Mouse (Mus musculus) megakaryocyte, adult 5-6 weeks (primary cell): Measurements from ENCODE around the gene Itpripl2. TPM values are rescaled to one million over a fixed set of nuclear protein-coding genes. Genes with fewer than 3 reads are reported as not detected.

Source experiments
- ATAC-seq: 2 replicates; pipeline ENCODE4 v1.8.0; 2016; ENCODE audit warnings: mild to moderate bottlenecking, inconsistent platforms; ENCODE audit not compliant: poor library complexity, severe bottlenecking
- total RNA-seq, 2 experiments: library from RNA; stranded (forward) in 1 of 2; stranded (reverse) in 1 of 2; fragments of 153-499, 151-499 nt in 1 of 2; fragments of 221-1000, 200-1000 nt in 1 of 2; gene quantifications; 2 replicates each; pipeline versions ENCODE4 v1.2.3 to v1.2.4; 2015 to 2017

The Itpripl2 gene
- total RNA-seq, 2 experiments from 2014 or later, result 16.5 to 32.1 TPM

- no peak for ATAC-seq
Observed at GRCm38 (mm10) chr7:118447291-118448133, 44.3 kb downstream of the Itpripl2 start.

GRCm38 (mm10) chr7:118443895-118444485 lies 47.8 kb downstream of the Itpripl2 start:
- ATAC-seq, result no peak

GRCm38 (mm10) chr7:118443371-118443770 lies 48.4 kb downstream of the Itpripl2 start:
- ATAC-seq, result no peak

- ATAC-seq, result no peak
Observed at GRCm38 (mm10) chr7:118441535-118441934, 50.2 kb downstream of the Itpripl2 start.

GRCm38 (mm10) chr7:118437101-118437802 lies 54.5 kb downstream of the Itpripl2 start:
- peak; percentile 88 for ATAC-seq

Other genes with a start within 250 kb of the Itpripl2 start
- gene Smg1, start 248.3 kb downstream of the Itpripl2 start, total RNA-seq (2015), result 55.5 and 70.0 TPM in 2 replicates
- gene Smg1, start 248.3 kb downstream of the Itpripl2 start, total RNA-seq (2017), result 43.3 and 57.1 TPM in 2 replicates
- gene Syt17, start 43.8 kb downstream of the Itpripl2 start, total RNA-seq (2015), result not detected in 2 replicates
- gene Syt17, start 43.8 kb downstream of the Itpripl2 start, total RNA-seq (2017), result not detected in 2 replicates
- 18.3 and 19.5 TPM in 2 replicates for gene Coq7, start 41.4 kb upstream of the Itpripl2 start, total RNA-seq (2015)
- gene Coq7, start 41.4 kb upstream of the Itpripl2 start, total RNA-seq (2017), result 20.9 and 21.5 TPM in 2 replicates
- gene Tmc7, start 92.8 kb upstream of the Itpripl2 start, total RNA-seq (2015), result 0.05 and 0.54 TPM in 2 replicates
- gene Tmc7, start 92.8 kb upstream of the Itpripl2 start, total RNA-seq (2017), result 0.11 TPM in 1 of 2 replicates, not detected in the other
- not detected in 2 replicates for gene Tmc5, start 105.3 kb upstream of the Itpripl2 start, total RNA-seq (2015)
- not detected in 2 replicates for gene Tmc5, start 105.3 kb upstream of the Itpripl2 start, total RNA-seq (2017)
- gene Gde1, start 213.8 kb upstream of the Itpripl2 start, total RNA-seq (2015), result 39.3 and 42.4 TPM in 2 replicates
- gene Gde1, start 213.8 kb upstream of the Itpripl2 start, total RNA-seq (2017), result 30.2 and 33.0 TPM in 2 replicates
- 12.2 and 13.5 TPM in 2 replicates for gene Ccp110, start 220.6 kb upstream of the Itpripl2 start, total RNA-seq (2015)
- gene Ccp110, start 220.6 kb upstream of the Itpripl2 start, total RNA-seq (2017), result 9.6 and 21.1 TPM in 2 replicates
- gene Vps35l, start 248.3 kb upstream of the Itpripl2 start, total RNA-seq (2015), result 40.4 and 51.6 TPM in 2 replicates
- gene Vps35l, start 248.3 kb upstream of the Itpripl2 start, total RNA-seq (2017), result 49.5 and 49.7 TPM in 2 replicates